Mouse (Mus musculus) ES-Bruce4 (cell line): Measurements from ENCODE around the gene Sema3b. TPM values are rescaled to one million over a fixed set of nuclear protein-coding genes. Genes with fewer than 3 reads are reported as not detected.

Experiments used
- H3K27ac ChIP-seq: 2 replicates; pipeline ENCODE4 v1.5.1; 2012; ENCODE audit warnings: low read length, inconsistent platforms; ENCODE audit not compliant: insufficient read depth
- H3K27me3 ChIP-seq: 2 replicates; pipeline ENCODE4 v1.6.1; 2012; ENCODE audit warnings: mild to moderate bottlenecking, low read length, inconsistent platforms; ENCODE audit not compliant: control insufficient read depth, poor library complexity, insufficient read depth, severe bottlenecking
- H3K36me3 ChIP-seq: 2 replicates; pipeline ENCODE4 v1.6.1; 2012; ENCODE audit warnings: inconsistent platforms, mild to moderate bottlenecking, low read length, moderate library complexity; ENCODE audit not compliant: control insufficient read depth, poor library complexity, insufficient read depth, severe bottlenecking
- H3K4me1 ChIP-seq: one replicate; pipeline ENCODE4 v1.8.1; 2011; ENCODE audit warnings: low read length; ENCODE audit not compliant: control insufficient read depth, insufficient read depth
- H3K4me3 ChIP-seq: 2 replicates; pipeline ENCODE4 v1.5.1; 2011; ENCODE audit warnings: low read depth, mild to moderate bottlenecking, low read length
- H3K9ac ChIP-seq: 2 replicates; pipeline ENCODE4 v1.6.1; 2012; ENCODE audit warnings: low read depth, mild to moderate bottlenecking, inconsistent platforms; ENCODE audit not compliant: poor library complexity, severe bottlenecking
- H3K9me3 ChIP-seq: replicated peaks from 2 replicates; pipeline ENCODE4 v1.6.1; 2012; ENCODE audit warnings: mild to moderate bottlenecking, low read length, inconsistent platforms; ENCODE audit not compliant: control insufficient read depth, poor library complexity, insufficient read depth, severe bottlenecking
- CTCF ChIP-seq: IDR thresholded peaks from one replicate; pipeline ENCODE4 v1.8.1; 2011; ENCODE audit warnings: low read depth, low read length
- EP300 ChIP-seq: IDR thresholded peaks from 2 replicates; pipeline ENCODE4 v1.6.1; 2011; ENCODE audit warnings: low read depth, low read length; ENCODE audit not compliant: insufficient read depth
- POLR2A ChIP-seq: IDR thresholded peaks from one replicate; pipeline ENCODE4 v1.8.1; 2011; ENCODE audit warnings: low read length; ENCODE audit not compliant: insufficient read depth
- polyA plus RNA-seq: library from polyadenylated mRNA; stranded (reverse); fragments of >200 nt; gene quantifications from 2 replicates; pipeline ENCODE4 v1.2.4, GENCODE M21; 2011; ENCODE audit warnings: low read depth; ENCODE audit not compliant: missing spikeins, insufficient read depth, insufficient read length

Sema3b gene
- polyA plus RNA-seq, 1 experiment, result 16.5 TPM

DNA sequence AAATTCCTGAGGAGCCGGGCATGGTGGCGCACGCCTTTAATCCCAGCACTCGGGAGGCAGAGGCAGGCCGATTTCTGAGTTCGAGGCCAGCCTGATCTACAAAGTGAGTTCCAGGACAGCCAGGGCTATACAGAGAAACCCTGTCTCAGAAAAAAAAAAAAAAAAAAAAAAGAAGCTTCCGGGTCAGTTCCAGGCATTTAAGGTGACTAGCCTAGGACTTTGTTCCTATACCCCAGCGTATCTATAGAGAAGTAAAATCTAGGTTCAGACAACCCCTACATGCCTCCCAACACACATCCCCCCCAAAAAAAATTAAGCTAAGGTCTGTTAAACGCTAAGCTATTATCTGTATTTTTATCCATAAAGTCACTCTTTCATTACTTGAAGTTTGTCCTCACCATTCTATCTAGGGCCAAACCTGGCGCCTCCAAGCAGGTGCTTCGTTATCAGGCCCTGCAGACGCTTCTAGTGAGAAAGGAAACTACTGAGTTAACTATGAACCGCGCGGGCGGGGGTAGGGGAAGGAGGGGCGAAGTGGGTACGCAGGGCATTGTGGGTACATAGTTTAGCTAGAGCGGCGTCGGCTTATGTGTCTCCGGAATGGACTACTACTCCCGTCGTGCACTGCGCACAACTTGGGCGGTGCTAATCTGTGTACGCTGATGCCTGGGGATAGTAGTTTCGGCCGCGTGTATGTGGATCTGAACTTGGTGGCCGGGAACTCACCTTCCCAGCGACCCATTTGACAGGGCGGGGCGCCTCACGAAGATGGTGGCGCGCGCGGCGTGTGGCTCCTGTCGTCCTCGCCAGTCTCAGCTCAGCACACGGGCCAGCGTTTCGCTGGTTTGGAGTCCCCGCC lies 21.8 kb downstream of the Sema3b start, which contains the start of gene Ifrd2:
Gene Ifrd2 (plus strand): TSS at position 669 of the 859 bp plus-strand sequence.
- H3K4me3 ChIP-seq, result peak within 1 kb of the TSS; percentile 90
- peaks cover 30% of the 10 kb centered on the region for H3K36me3 ChIP-seq
- peaks cover 13% of the 10 kb centered on the region for H3K9me3 ChIP-seq
- H3K9ac ChIP-seq, result peak within 1 kb of the TSS; percentile 68
- H3K4me1 ChIP-seq, result peaks cover 2% of the 10 kb centered on the region
- H3K27me3 ChIP-seq, result no peaks in the 10 kb centered on the region
- 0 out of 2 replicates have a peak, but pooled peaks have one; percentile 16 for TF ChIP-seq EP300
- no peak for TF ChIP-seq CTCF
- no peak within 1 kb of the TSS for H3K27ac ChIP-seq

DNA sequence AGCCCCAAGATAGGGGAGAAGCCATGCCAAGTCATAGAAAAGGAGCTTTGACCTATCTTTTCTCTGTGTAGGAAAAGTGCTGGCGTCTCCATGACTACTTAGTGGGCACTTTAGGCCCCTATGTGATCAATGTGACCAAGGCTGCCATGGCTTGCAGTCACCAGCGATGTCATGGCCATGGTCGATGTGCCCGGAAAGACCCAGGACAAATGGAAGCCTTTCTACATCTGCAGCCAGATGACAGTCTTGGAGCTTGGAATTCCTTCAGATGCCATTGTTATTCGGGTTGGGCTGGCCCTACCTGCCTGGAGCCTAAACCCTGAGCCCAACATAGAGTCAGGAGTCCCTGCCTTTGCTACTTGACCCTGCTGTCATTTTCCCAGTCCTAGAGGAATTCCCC lies 22.5 kb downstream of the Sema3b start:
- Histone ChIP-seq H3K27me3 (no peaks in the 10 kb centered on the region), H3K36me3 (peaks cover 23% of the 10 kb centered on the region), H3K4me3 (no peak overlapping the region), H3K27ac (no peak overlapping the region), H3K9me3 (peaks cover 13% of the 10 kb centered on the region), H3K4me1 (peaks cover 2% of the 10 kb centered on the region), H3K9ac (no peak overlapping the region)
- no peak for TF ChIP-seq CTCF
- no peak for TF ChIP-seq EP300
- no peak for TF ChIP-seq POLR2A

DNA sequence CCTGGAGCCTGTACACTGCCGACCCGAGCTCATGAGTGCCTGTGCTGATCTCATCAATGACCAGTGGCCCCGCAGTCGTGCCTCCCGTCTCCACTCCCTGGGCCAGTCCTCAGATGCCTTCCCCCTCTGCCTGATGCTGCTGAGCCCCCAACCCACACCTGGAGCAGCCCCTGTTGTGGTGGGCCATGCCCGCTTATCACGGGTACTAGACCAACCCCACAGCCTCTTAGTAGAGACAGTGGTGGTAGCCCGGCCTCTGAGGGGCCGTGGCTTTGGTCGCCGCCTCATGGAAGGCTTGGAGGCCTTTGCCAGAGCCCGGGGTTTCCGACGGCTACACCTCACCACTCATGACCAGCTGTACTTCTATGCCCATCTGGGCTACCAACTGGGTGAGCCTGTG lies 25.9 kb downstream of the Sema3b start:
- no peaks in the 10 kb centered on the region for H3K36me3 ChIP-seq
- no peak overlapping the region for H3K27ac ChIP-seq
- H3K27me3 ChIP-seq, result no peaks in the 10 kb centered on the region
- no peak overlapping the region for H3K9ac ChIP-seq
- no peaks in the 10 kb centered on the region for H3K9me3 ChIP-seq
- no peak overlapping the region for H3K4me3 ChIP-seq
- no peak for TF ChIP-seq EP300
- TF ChIP-seq POLR2A, result no peak
- no peak for TF ChIP-seq CTCF
- peaks cover 2% of the 10 kb centered on the region for H3K4me1 ChIP-seq

DNA sequence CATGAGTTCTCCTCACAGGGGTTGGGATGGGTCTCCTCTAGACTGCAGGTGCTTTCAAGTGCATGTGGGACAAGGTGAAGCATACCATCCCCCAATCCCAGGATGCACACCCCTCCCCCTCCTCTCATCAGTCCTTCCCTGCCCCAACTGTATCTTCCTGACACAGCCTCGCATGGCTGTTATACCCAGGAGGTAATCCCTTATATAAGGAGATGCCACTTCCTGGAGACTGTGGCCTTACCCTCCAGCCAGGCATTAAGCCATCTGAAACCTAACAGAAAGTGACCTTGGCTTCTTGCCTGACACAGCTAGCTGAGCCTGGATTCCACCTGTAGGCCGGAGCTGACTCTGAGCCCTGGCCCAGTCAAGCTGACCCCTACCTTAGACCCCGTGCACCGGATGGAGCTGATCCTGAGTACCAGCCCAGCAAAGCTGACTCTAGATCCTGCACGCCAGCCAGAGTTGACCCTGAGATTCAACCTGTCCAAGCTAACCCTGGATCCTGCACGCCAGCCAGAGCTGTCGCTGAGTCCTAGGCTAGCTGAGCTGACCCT lies 26.4 kb downstream of the Sema3b start:
- Histone ChIP-seq H3K9me3 (no peaks in the 10 kb centered on the region), H3K27ac (no peak overlapping the region), H3K4me3 (no peak overlapping the region), H3K4me1 (peaks cover 2% of the 10 kb centered on the region), H3K27me3 (no peaks in the 10 kb centered on the region), H3K9ac (no peak overlapping the region), H3K36me3 (no peaks in the 10 kb centered on the region)
- TF ChIP-seq EP300 (no peak), POLR2A (no peak)

DNA sequence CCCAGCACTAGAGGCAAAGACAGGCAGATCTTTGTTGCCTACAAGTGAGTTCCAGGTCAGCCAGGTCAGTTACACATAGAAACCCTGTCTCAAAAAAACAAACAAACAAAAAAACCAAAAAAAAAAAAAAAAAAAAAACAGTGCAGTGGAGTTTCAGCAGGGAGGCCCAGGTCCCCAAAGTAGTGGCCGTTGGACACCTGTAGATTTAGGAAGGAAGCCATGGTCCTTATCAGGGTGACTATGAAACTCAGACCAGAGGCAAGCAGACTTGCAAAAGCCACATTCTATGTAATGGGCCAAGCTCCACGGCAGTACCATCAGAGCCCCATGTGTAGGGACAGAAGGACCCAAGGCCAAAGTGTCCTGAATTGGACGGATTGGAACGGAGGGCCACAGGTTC lies 27.4 kb downstream of the Sema3b start:
- Histone ChIP-seq H3K27ac (no peak overlapping the region), H3K27me3 (no peaks in the 10 kb centered on the region), H3K9ac (peak overlapping the region; percentile 28; the same call in 1 of the 2 replicates), H3K36me3 (no peaks in the 10 kb centered on the region), H3K4me1 (peaks cover 2% of the 10 kb centered on the region), H3K9me3 (no peaks in the 10 kb centered on the region), H3K4me3 (no peak overlapping the region; the same call in 1 of the 2 replicates)
- TF ChIP-seq POLR2A, result no peak
- no peak for TF ChIP-seq EP300
- no peak for TF ChIP-seq CTCF
